Mouse (Mus musculus) stomach, embryonic 16.5 days (tissue): ENCODE measurements around the gene Agtr1a. TPM values are rescaled to one million over a fixed set of nuclear protein-coding genes. Genes with fewer than 3 reads are reported as not detected.

ENCODE experiments used
- ATAC-seq: fragments of 200-750 bp; cut with Nextera tagmentation; 2 replicates; pipeline ENCODE4 v1.8.0; 2017; ENCODE audit warnings: moderate number of reproducible peaks, moderate TSS enrichment; ENCODE audit not compliant: insufficient read depth, low FRiP score
- H3K27ac ChIP-seq: fragments of 300-500 bp; sonication (generic); 2 replicates; pipeline ENCODE4 v1.5.1; 2014; ENCODE audit warnings: low read length
- H3K27me3 ChIP-seq: fragments of 300-500 bp; sonication (generic); 2 replicates; pipeline ENCODE4 v1.6.1; 2014; ENCODE audit warnings: low read length, control low read depth, mixed read lengths; ENCODE audit not compliant: control insufficient read depth, insufficient read depth
- H3K36me3 ChIP-seq: fragments of 300-500 bp; sonication (generic); 2 replicates; pipeline ENCODE4 v1.6.1; 2014; ENCODE audit warnings: low read length; ENCODE audit not compliant: control insufficient read depth, insufficient read depth
- H3K4me1 ChIP-seq: fragments of 300-500 bp; sonication (generic); 2 replicates; pipeline ENCODE4 v1.6.1; 2014; ENCODE audit warnings: low read length, control low read depth, mixed read lengths; ENCODE audit not compliant: control insufficient read depth, insufficient read depth
- H3K4me2 ChIP-seq: fragments of 300-500 bp; sonication (generic); 2 replicates; pipeline ENCODE4 v1.6.1; 2014; ENCODE audit warnings: low read depth, low read length, mixed read lengths
- H3K4me3 ChIP-seq: fragments of 300-500 bp; sonication (generic); replicated peaks from 2 replicates; pipeline ENCODE4 v1.5.1; 2014; ENCODE audit warnings: mild to moderate bottlenecking, low read length
- H3K9ac ChIP-seq: fragments of 300-500 bp; sonication (generic); 2 replicates; pipeline ENCODE4 v1.6.1; 2014; ENCODE audit warnings: low read length
- H3K9me3 ChIP-seq: fragments of 300-500 bp; sonication (generic); replicated peaks from 2 replicates; pipeline ENCODE4 v1.6.1; 2016; ENCODE audit warnings: low read length, control low read depth; ENCODE audit not compliant: control insufficient read depth
- WGBS: fragments of 180-500 bp; shearing (Covaris S2); extraction: QIAGEN DNeasy Blood & Tissue Kit; methylation state at CpG from one replicate; pipeline ENCODE4 v1.1.7; 2014; 5-methylcytosine and 5-hydroxymethylcytosine counted together
- polyA plus RNA-seq: library from polyadenylated mRNA; unstranded; fragments of >200 nt; fragmentation: Nextera tagmentation; extraction: Ambion mirVana; gene quantifications from 2 replicates; pipeline ENCODE4 v1.2.1, GENCODE M21; 2015

Gene Agtr1a
- polyA plus RNA-seq, 1 experiment from 2014 or later: 4.1 TPM

DNA sequence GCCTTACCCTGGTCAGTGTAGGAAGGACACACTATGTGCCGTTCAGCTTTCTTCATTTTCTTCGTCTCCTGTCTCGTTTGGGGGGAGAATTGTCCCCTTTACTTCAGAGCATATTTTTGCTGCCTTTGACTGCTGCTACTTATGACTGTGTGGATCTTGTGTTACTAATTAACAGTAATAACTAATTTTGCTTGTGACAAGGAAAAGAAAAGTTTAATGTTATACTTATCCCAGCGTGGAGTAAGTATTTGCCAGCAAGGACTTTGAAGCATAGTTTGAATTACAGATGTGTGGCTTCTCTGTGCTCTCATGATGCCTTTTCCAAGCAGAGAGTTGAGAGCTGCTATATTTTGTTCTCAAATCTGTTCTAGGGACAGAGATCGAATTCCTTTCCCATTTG lies 2.3 kb downstream of the Agtr1a start:
- H3K36me3 ChIP-seq: no peaks in the 10 kb centered on the region
- no peak for ATAC-seq
- no peaks in the 10 kb centered on the region; the same call in 1 of the 2 replicates for H3K27me3 ChIP-seq
- H3K9ac ChIP-seq: no peak overlapping the region
- H3K4me1 ChIP-seq: peaks cover 6% of the 10 kb centered on the region; the same call in 1 of the 2 replicates
- no peak overlapping the region for H3K27ac ChIP-seq
- WGBS: 76% methylated on average over 5 of the region's 5 CpGs
- no peak overlapping the region for H3K4me3 ChIP-seq
- no peaks in the 10 kb centered on the region for H3K9me3 ChIP-seq
- no peak overlapping the region for H3K4me2 ChIP-seq

DNA sequence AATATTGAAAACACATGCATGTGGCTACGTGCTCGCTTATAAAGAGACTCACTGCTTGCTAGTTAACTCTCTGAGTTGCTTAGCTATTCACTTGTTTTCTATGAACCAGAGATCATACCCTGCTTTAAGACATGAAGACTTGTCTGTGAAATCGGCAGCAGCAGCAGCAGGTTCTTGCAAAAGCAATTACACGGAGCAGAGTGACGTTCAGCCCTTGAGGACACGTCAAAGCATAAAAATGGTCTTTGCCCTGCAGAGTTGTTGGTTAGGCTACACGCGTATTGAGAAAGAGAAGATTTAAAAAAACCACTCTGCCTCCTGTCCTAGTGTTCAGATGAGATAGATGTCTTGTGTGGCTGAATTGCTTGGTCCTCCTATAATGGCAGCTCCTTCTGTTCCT lies 3.7 kb downstream of the Agtr1a start:
- no peak for ATAC-seq
- Histone ChIP-seq H3K27me3 (no peaks in the 10 kb centered on the region; the same call in 1 of the 2 replicates), H3K4me3 (no peak overlapping the region), H3K27ac (no peak overlapping the region), H3K4me2 (no peak overlapping the region), H3K36me3 (no peaks in the 10 kb centered on the region), H3K9me3 (no peaks in the 10 kb centered on the region), H3K9ac (no peak overlapping the region), H3K4me1 (peaks cover 6% of the 10 kb centered on the region; the same call in 1 of the 2 replicates)
- 69% methylated on average over 8 of the region's 8 CpGs for WGBS

DNA sequence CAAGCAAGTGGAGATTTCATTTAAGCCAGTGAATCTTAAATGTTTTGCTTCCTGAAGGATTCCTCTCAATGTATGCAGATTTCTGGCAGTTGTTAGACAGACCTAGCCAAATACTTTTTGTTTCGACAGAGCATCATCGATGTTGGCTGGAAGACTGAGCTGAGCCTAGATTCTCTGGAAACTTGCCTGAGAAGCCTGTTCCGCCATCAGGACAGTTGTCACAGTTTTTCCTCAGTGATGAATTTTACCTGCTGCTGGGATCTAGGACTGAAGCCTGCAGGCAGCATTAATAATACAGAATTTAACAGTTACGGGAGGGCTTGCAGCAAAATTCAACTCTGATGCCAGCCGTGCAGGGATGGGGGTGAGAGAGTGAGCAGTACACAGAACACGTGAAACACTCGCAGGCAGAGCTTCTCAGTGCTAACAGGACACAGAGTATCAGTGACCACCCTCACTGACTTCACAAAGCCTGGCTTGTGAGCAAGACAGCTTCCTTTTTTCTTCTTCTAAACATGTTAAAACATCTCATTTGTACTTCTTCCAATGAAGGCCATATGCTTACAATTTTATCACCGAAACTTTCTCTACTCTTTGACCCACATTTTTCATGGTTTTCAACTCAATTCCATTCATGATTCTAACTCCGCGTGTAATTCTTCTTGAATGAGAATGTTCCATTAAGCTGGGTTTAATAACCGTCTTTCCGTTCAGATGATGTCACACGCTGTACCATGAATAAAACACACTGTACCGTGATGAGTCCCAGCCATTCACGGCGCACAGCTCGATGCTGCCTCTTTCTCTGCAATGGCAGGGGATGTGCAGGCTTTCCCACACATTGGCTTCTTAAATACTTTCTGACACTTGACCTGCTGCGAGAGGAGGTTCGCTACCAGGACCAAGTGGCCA lies 6.0 kb downstream of the Agtr1a start:
- no peaks in the 10 kb centered on the region for H3K9me3 ChIP-seq
- H3K4me3 ChIP-seq: no peak overlapping the region
- no peak overlapping the region for H3K9ac ChIP-seq
- no peaks in the 10 kb centered on the region; the same call in 1 of the 2 replicates for H3K27me3 ChIP-seq
- WGBS: 62% methylated on average over 19 of the region's 19 CpGs
- no peak overlapping the region for H3K4me2 ChIP-seq
- ATAC-seq: peak; percentile 40; the same call in 1 of the 2 replicates
- no peaks in the 10 kb centered on the region for H3K36me3 ChIP-seq
- peaks cover 4% of the 10 kb centered on the region; the same call in 1 of the 2 replicates for H3K4me1 ChIP-seq
- peak overlapping the region; percentile 29; the same call in 1 of the 2 replicates for H3K27ac ChIP-seq

DNA sequence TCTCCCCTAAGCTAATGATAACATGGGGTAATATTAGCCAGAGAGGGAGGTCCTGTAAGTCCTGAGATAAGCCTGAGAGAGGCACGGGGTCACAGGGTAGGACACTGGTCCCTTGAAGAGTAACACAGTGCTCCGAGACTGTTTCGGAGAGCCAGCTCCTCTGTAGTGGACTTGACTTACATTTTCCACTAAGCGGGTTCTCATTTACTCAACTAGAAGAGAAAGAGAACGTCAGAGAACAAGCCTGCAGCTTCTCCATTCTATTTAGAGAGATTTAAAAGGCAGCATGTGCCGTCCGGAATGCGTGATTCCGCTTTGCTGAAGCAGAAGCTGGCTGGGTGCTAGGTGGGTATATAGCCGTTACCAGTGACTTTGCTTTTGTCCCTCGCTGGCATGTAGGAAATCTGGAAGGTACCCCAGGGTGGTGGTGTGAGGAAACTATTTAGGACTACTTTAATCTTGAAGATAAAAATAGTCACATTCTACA lies 9.2 kb downstream of the Agtr1a start:
- 84% methylated on average over 11 of the region's 11 CpGs for WGBS
- no peaks in the 10 kb centered on the region for H3K36me3 ChIP-seq
- H3K4me1 ChIP-seq: peaks cover 4% of the 10 kb centered on the region; the same call in 1 of the 2 replicates
- H3K4me3 ChIP-seq: no peak overlapping the region
- no peak for ATAC-seq
- no peaks in the 10 kb centered on the region for H3K9me3 ChIP-seq
- H3K27me3 ChIP-seq: no peaks in the 10 kb centered on the region
- no peak overlapping the region for H3K9ac ChIP-seq
- no peak overlapping the region for H3K27ac ChIP-seq
- H3K4me2 ChIP-seq: no peak overlapping the region

DNA sequence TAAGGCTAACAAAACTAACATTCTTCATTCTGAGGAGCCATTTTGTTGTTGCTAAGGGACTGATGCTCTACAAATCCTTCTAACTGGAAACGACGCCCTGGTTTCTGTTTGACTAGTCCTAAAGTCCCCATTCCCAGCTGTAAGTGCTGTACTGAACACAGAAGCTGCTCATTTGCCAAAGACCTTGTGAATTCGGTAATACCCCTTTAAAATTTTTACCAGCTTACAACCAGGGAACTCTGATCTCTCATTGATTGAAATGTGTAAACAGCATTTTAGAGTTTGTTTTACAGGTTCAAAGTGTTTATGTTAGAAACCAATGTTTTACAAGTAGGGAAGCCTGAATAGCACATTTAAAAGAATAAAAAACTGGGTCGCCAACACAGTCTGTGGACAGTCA lies 10.6 kb downstream of the Agtr1a start:
- Histone ChIP-seq H3K4me1 (peaks cover 4% of the 10 kb centered on the region; the same call in 1 of the 2 replicates), H3K9me3 (no peaks in the 10 kb centered on the region), H3K27ac (no peak overlapping the region), H3K27me3 (no peaks in the 10 kb centered on the region), H3K4me2 (no peak overlapping the region), H3K9ac (no peak overlapping the region), H3K4me3 (no peak overlapping the region), H3K36me3 (no peaks in the 10 kb centered on the region)
- WGBS: 62% methylated on average over 4 of the region's 4 CpGs
- no peak for ATAC-seq

DNA sequence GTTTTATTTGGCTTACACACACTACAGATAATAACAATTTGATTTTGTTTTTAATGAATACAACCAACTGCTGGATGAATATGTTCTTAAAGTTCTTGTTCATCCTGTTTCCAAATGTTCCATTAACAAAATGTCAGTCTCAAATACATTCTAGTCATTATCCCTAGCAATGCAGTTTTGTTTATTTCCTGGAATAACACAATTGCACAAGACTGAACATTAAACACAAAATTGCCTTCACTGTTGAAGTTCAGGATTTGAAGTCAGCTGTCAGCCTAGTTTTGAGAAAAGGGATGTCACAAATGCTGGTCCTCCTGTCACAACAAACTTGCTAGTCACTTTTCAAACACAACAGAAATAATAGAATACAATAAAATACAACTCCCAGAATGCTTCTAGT lies 12.1 kb downstream of the Agtr1a start:
- H3K9ac ChIP-seq: no peak overlapping the region
- no peaks in the 10 kb centered on the region for H3K36me3 ChIP-seq
- no peaks in the 10 kb centered on the region for H3K27me3 ChIP-seq
- no peak overlapping the region for H3K4me2 ChIP-seq
- H3K27ac ChIP-seq: no peak overlapping the region
- no peaks in the 10 kb centered on the region for H3K4me1 ChIP-seq
- no peak for ATAC-seq
- no peaks in the 10 kb centered on the region for H3K9me3 ChIP-seq
- H3K4me3 ChIP-seq: no peak overlapping the region

DNA sequence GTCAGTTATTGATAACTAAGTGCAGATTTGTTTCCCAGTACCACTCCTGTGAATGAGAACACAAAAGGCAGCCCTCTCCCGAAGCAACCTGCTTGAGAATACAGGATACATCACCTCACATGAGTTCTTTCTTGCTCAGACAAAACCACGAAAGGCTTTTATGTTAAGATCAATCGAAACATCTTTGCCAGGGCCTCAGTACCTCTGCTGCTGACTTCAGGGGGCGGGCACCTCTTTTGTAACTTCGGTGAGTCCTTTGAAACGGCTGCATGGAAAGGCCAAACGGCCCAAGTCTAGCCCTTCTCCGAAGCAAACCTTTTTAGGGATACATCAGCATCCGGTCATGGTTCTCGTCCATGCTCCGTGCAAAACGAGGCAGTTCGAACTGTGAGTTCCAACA lies 15.7 kb downstream of the Agtr1a start:
- H3K9ac ChIP-seq: no peak overlapping the region
- H3K4me3 ChIP-seq: no peak overlapping the region
- no peak overlapping the region for H3K27ac ChIP-seq
- no peaks in the 10 kb centered on the region for H3K4me1 ChIP-seq
- no peaks in the 10 kb centered on the region for H3K36me3 ChIP-seq
- no peaks in the 10 kb centered on the region for H3K27me3 ChIP-seq
- ATAC-seq: no peak
- H3K9me3 ChIP-seq: no peaks in the 10 kb centered on the region
- H3K4me2 ChIP-seq: no peak overlapping the region
- 82% methylated on average over 13 of the region's 13 CpGs for WGBS

DNA sequence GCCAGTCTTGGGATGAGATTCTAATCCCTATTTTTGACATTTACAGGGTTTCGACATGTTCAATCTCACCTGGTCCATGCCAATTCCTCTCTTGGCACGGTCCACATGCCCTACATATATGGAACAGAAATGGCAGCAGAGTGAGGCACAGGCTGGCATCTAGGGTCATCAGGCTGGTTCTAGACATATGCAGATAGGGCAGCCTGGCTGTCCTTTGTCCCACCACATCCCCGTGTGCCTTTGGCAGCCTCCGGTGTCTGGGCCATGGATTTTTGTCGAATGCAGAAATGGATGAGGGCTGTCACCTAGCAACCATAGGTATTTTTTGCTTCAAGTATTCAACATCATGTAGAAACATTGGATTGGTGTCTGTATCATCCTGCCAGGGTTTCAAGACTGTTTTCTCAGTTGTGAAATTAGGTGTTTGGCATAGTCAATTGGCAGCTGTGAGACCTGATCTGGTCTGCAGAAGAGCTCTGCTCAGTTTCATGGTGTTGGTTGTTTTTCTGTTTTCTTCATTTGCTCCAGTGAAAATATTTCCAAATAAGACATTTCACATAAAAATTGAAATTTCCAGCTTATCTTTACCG lies 18.8 kb downstream of the Agtr1a start:
- ATAC-seq: no peak
- Histone ChIP-seq H3K4me2 (no peak overlapping the region), H3K4me3 (no peak overlapping the region), H3K27me3 (no peaks in the 10 kb centered on the region), H3K4me1 (no peaks in the 10 kb centered on the region), H3K36me3 (no peaks in the 10 kb centered on the region), H3K9ac (no peak overlapping the region), H3K27ac (no peak overlapping the region), H3K9me3 (no peaks in the 10 kb centered on the region)
- WGBS: 91% methylated on average over 6 of the region's 6 CpGs

DNA sequence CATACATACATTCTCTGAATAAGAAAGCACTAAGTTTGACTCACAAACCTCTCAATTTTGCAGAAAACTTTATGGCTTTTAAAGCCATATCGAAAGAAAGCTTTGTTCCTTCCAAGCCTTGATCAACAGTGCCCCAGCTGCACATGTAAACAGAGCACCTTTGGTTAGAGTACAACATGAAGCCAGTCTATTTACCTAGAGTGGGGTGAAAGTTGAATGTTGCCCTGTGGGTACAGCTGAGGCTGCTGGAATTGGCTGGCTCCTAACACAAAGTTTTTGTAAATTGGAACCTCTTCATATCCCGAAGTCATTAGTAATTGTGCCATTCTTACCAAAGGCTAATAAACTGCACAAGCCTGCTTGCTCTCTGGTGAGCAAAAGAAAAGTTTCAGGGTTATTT lies 19.7 kb downstream of the Agtr1a start:
- no peaks in the 10 kb centered on the region for H3K27me3 ChIP-seq
- no peak overlapping the region for H3K4me3 ChIP-seq
- no peak overlapping the region for H3K9ac ChIP-seq
- no peaks in the 10 kb centered on the region for H3K9me3 ChIP-seq
- ATAC-seq: no peak
- no peak overlapping the region for H3K27ac ChIP-seq
- 66% methylated on average over 2 of the region's 2 CpGs for WGBS
- H3K36me3 ChIP-seq: no peaks in the 10 kb centered on the region
- H3K4me2 ChIP-seq: no peak overlapping the region
- H3K4me1 ChIP-seq: no peaks in the 10 kb centered on the region
